Mouse (Mus musculus) limb, embryonic 10.5 days (tissue): ENCODE data around the gene Nrxn2. TPM values are rescaled to one million over a fixed set of nuclear protein-coding genes. Genes with fewer than 3 reads are reported as not detected.

Experiments
- DNase-seq: peaks from one replicate; pipeline ENCODE4 v3.0.0-alpha.2; 2017; ENCODE audit warnings: low spot score
- H3K27ac ChIP-seq: fragments of 300-500 bp; sonication (generic); 2 replicates; pipeline ENCODE4 v1.5.1; 2016; ENCODE audit warnings: mild to moderate bottlenecking
- H3K27me3 ChIP-seq: fragments of 300-500 bp; sonication (generic); 2 replicates; pipeline ENCODE4 v1.6.1; 2016; ENCODE audit warnings: low read depth, mild to moderate bottlenecking; ENCODE audit not compliant: poor library complexity, severe bottlenecking
- H3K36me3 ChIP-seq: fragments of 300-500 bp; sonication (generic); 2 replicates; pipeline ENCODE4 v1.6.1; 2016; ENCODE audit warnings: mild to moderate bottlenecking, moderate library complexity
- H3K4me1 ChIP-seq: fragments of 300-500 bp; sonication (generic); 2 replicates; pipeline ENCODE4 v1.6.1; 2016
- H3K4me3 ChIP-seq: fragments of 300-500 bp; sonication (generic); 2 replicates; pipeline ENCODE4 v1.5.1; 2016; ENCODE audit warnings: mild to moderate bottlenecking, moderate library complexity
- H3K9me3 ChIP-seq: fragments of 300-500 bp; sonication (generic); replicated peaks from 2 replicates; pipeline ENCODE4 v1.6.1; 2016; ENCODE audit warnings: mild to moderate bottlenecking
- WGBS: fragments of 180-500 bp; shearing (Covaris S2); methylation state at CpG from one replicate; pipeline ENCODE4 v1.1.7; 2016; 5-methylcytosine and 5-hydroxymethylcytosine counted together
- polyA plus RNA-seq: library from polyadenylated mRNA; unstranded; fragments of >200 nt; fragmentation: Nextera tagmentation; extraction: Ambion mirVana; gene quantifications from 2 replicates; pipeline ENCODE4 v1.2.1, GENCODE M21; 2016

Nrxn2 gene
- polyA plus RNA-seq, 1 experiment from 2014 or later = 1.5 TPM

- peaks cover 17% of the 10 kb centered on the region for H3K4me1 ChIP-seq
- 93% methylated on average over 4 of the region's 4 CpGs for WGBS
- no peak overlapping the region for H3K4me3 ChIP-seq
- DNase-seq = peak; percentile 42
- H3K27ac ChIP-seq = no peak overlapping the region
- no peaks in the 10 kb centered on the region for H3K9me3 ChIP-seq
- H3K36me3 ChIP-seq = no peaks in the 10 kb centered on the region
- no peaks in the 10 kb centered on the region for H3K27me3 ChIP-seq
These were observed 133.9 kb downstream of the Nrxn2 start for GRCm38 (mm10) chr19:6552302-6553028.

DNA sequence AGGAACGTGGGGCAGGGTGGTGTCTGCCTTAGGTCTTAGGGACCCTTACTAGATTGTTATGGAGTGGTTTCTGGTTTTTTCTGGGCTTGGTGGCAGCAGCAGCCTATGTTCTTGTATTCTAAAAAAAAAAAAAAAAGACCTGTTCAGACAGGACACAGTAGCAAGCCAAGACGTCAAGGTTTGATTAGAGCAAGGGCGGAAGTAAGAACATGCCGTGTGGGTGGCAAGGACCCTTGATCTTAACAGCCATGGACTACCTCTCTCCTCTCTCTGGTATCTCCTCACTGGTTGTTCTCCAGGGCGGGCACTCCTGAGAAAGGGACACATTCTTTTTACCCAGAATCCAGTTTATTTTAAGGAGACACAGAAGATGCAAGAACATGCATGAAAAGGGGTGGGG is 134.6 kb downstream of the Nrxn2 start:
- no peaks in the 10 kb centered on the region for H3K36me3 ChIP-seq
- no peaks in the 10 kb centered on the region for H3K27me3 ChIP-seq
- DNase-seq = no peak
- no peak overlapping the region for H3K4me3 ChIP-seq
- H3K27ac ChIP-seq = no peak overlapping the region
- 80% methylated on average over 5 of the region's 5 CpGs for WGBS
- peaks cover 17% of the 10 kb centered on the region for H3K4me1 ChIP-seq
- no peaks in the 10 kb centered on the region for H3K9me3 ChIP-seq

GRCm38 (mm10) chr19:6553819-6554582 is 135.5 kb downstream of the Nrxn2 start:
- no peak overlapping the region for H3K4me3 ChIP-seq
- no peak for DNase-seq
- 0 out of 2 replicates have a peak overlapping the region, but pooled peaks have one; percentile 37 for H3K27ac ChIP-seq
- H3K36me3 ChIP-seq = no peaks in the 10 kb centered on the region
- H3K4me1 ChIP-seq = peaks cover 17% of the 10 kb centered on the region
- no peaks in the 10 kb centered on the region for H3K27me3 ChIP-seq
- H3K9me3 ChIP-seq = no peaks in the 10 kb centered on the region
- 44% methylated on average over 8 of the region's 8 CpGs for WGBS

- 43% methylated on average over 4 of the region's 4 CpGs for WGBS
- H3K27me3 ChIP-seq = no peaks in the 10 kb centered on the region
- no peaks in the 10 kb centered on the region for H3K36me3 ChIP-seq
- H3K9me3 ChIP-seq = no peaks in the 10 kb centered on the region
- H3K27ac ChIP-seq = no peak overlapping the region
- peaks cover 4% of the 10 kb centered on the region; the same call in 1 of the 2 replicates for H3K4me1 ChIP-seq
- no peak for DNase-seq
- H3K4me3 ChIP-seq = no peak overlapping the region
These were observed 141.0 kb downstream of the Nrxn2 start for GRCm38 (mm10) chr19:6559576-6559975.

DNA sequence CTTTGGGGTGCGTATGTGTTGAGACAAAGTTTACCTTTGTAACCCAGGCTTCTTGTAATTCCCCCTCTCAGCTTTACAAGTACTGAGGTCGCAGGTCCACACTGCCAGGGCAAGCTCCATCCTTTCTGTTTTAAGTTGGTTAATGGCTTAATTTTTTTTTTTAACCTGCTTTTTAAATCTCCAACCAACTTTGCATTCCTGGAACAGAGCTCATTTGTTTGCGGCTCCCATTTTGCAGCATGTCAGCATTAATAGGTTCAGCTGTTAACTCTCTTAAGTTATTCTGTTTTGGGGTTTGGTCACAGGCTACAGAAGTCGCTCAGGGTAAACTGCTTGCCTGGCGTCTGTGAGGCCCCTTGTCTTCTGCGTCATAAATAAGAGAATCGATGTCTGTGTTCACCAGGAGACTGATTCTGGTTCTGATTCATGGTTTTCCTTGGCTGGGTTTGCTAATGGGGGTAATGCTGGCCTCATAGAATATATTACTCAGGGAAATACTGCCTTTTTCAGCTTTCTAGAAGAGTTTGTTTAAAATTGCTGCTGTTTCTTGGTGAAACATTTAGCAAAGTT is 141.8 kb downstream of the Nrxn2 start:
- WGBS = 69% methylated on average over 7 of the region's 7 CpGs
- H3K9me3 ChIP-seq = no peaks in the 10 kb centered on the region

DNA sequence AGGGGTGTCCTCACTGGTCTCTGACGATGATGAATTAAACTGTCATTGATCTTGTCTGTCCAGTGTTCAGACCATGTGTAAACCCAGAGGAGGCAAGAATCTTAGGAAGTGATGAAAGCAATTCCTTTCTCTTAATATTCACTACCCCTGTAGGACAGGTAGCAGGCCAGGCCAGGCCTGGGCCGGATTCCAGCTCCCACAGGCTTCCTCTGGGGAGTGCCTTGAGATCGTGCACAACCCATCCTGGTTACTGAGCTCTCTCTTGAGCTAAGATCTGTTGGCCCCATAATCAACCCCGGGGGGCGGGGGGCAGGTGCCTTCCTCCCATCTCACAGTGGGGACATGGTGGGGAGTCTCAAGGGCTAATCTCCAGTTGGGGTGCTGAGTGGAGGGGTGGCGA is 146.6 kb downstream of the Nrxn2 start:
- H3K27me3 ChIP-seq = no peaks in the 10 kb centered on the region
- no peaks in the 10 kb centered on the region; the same call in 1 of the 2 replicates for H3K4me1 ChIP-seq
- H3K9me3 ChIP-seq = no peaks in the 10 kb centered on the region
- H3K27ac ChIP-seq = no peak overlapping the region
- no peaks in the 10 kb centered on the region for H3K36me3 ChIP-seq
- no peak for DNase-seq
- WGBS = 86% methylated on average over 6 of the region's 6 CpGs
- no peak overlapping the region for H3K4me3 ChIP-seq

More for the DNA sequence above, 141.8 kb downstream of the Nrxn2 start:
- peaks cover 4% of the 10 kb centered on the region; the same call in 1 of the 2 replicates for H3K4me1 ChIP-seq
- DNase-seq = no peak
- H3K36me3 ChIP-seq = no peaks in the 10 kb centered on the region
- H3K4me3 ChIP-seq = no peak overlapping the region
- no peak overlapping the region for H3K27ac ChIP-seq
- H3K27me3 ChIP-seq = no peaks in the 10 kb centered on the region

- no peak for DNase-seq
- H3K9me3 ChIP-seq = no peaks in the 10 kb centered on the region
- 90% methylated on average over 2 of the region's 2 CpGs for WGBS
These were observed 147.9 kb downstream of the Nrxn2 start for GRCm38 (mm10) chr19:6566450-6566849.

DNA sequence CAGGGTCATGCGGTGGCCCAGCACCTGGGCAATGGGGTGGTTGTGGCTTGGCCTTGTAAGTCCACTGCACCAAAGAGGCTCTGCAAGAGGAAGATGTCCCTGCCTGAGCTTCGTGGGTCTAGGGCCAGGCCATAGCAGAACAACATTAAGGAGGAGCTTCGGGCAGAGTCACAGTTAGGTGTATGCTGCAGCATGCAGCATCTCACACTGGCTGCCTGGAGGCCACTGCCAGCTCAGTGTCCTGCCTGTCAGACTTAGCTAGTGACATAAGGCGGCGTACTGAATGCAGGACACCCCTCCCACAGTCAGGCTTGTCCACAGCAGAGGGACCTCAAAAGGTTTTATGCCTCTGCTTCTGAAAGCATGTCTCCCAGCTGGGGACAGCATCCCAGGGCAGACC is 150.5 kb downstream of the Nrxn2 start:
- no peaks in the 10 kb centered on the region for H3K4me1 ChIP-seq
- 74% methylated on average over 5 of the region's 5 CpGs for WGBS
- H3K27ac ChIP-seq = no peak overlapping the region

More at GRCm38 (mm10) chr19:6566450-6566849, 147.9 kb downstream of the Nrxn2 start:
- Histone ChIP-seq H3K27me3 (no peaks in the 10 kb centered on the region), H3K4me3 (no peak overlapping the region), H3K4me1 (no peaks in the 10 kb centered on the region), H3K36me3 (no peaks in the 10 kb centered on the region), H3K27ac (no peak overlapping the region)

GRCm38 (mm10) chr19:6569561-6569960 is 151.0 kb downstream of the Nrxn2 start:
- Histone ChIP-seq H3K27ac (no peak overlapping the region), H3K36me3 (no peaks in the 10 kb centered on the region), H3K4me3 (no peak overlapping the region), H3K4me1 (no peaks in the 10 kb centered on the region), H3K9me3 (no peaks in the 10 kb centered on the region), H3K27me3 (no peaks in the 10 kb centered on the region; the same call in 1 of the 2 replicates)
- 37% methylated on average over 5 of the region's 5 CpGs for WGBS
- DNase-seq = no peak

More for the DNA sequence above, 150.5 kb downstream of the Nrxn2 start:
- no peak for DNase-seq
- H3K9me3 ChIP-seq = no peaks in the 10 kb centered on the region
- H3K36me3 ChIP-seq = no peaks in the 10 kb centered on the region
- H3K4me3 ChIP-seq = no peak overlapping the region
- H3K27me3 ChIP-seq = no peaks in the 10 kb centered on the region

GRCm38 (mm10) chr19:6571476-6571875 is 152.9 kb downstream of the Nrxn2 start:
- no peak overlapping the region for H3K4me3 ChIP-seq
- no peak overlapping the region for H3K27ac ChIP-seq
- no peaks in the 10 kb centered on the region for H3K4me1 ChIP-seq
- WGBS = 86% methylated on average over 5 of the region's 5 CpGs
- peaks cover 3% of the 10 kb centered on the region; the same call in 1 of the 2 replicates for H3K27me3 ChIP-seq
- H3K36me3 ChIP-seq = no peaks in the 10 kb centered on the region
- no peaks in the 10 kb centered on the region for H3K9me3 ChIP-seq
- DNase-seq = no peak

GRCm38 (mm10) chr19:6572001-6572400 is 153.5 kb downstream of the Nrxn2 start:
- no peak overlapping the region for H3K4me3 ChIP-seq
- WGBS = 39% methylated on average over 4 of the region's 4 CpGs
- DNase-seq = no peak
- H3K36me3 ChIP-seq = no peaks in the 10 kb centered on the region
- H3K27ac ChIP-seq = no peak overlapping the region; the same call in 1 of the 2 replicates
- peaks cover 3% of the 10 kb centered on the region; the same call in 1 of the 2 replicates for H3K4me1 ChIP-seq
- no peaks in the 10 kb centered on the region for H3K9me3 ChIP-seq
- H3K27me3 ChIP-seq = peaks cover 5% of the 10 kb centered on the region; the same call in 1 of the 2 replicates
